Mouse (Mus musculus): Measurements from ENCODE around the gene Ttc7. TPM values are rescaled to one million over a fixed set of nuclear protein-coding genes. Genes with fewer than 3 reads are reported as not detected.
"Not testable (repeated sequence)": the region's sequence is repeated elsewhere in the genome, so short reads cannot be mapped to it uniquely, and the experiment has no call there.

The Ttc7 gene
- polyA plus RNA-seq, 1 experiment from 2014 or later: 5.7 TPM

DNA sequence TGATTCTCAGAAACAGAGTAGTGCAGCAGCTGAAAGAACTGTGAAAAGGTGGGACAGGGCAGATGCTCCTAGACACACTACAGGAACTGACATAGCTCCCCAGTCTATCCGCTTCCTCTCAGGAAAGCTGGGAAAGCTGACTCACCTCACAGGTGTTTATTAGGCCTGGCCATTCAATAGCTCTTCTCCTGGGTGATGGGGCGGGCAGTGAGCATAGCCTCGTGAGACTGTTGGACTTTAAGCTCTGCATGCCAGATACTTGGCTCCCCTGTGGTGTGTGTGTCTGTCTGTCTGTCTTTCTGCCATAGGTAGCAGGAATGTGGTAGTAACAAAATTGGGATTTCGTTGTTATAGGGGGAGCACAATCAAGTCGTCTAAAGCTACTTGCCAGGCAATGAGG is 6.7 kb downstream of the Ttc7 start:
- no peak overlapping the region for H3K4me2 ChIP-seq
- peaks cover 35% of the 10 kb centered on the region for H3K27me3 ChIP-seq
- H3K9me3 ChIP-seq: no peaks in the 10 kb centered on the region
- WGBS: 71% methylated on average over 5 of the region's 5 CpGs
- ATAC-seq (ENCODE audit: low FRiP score): no peak
- no peak overlapping the region for H3K27ac ChIP-seq
- H3K9ac ChIP-seq: no peak overlapping the region
- H3K4me1 ChIP-seq (replicated peaks): peaks cover 10% of the 10 kb centered on the region
- no peak overlapping the region for H3K4me3 ChIP-seq
- H3K36me3 ChIP-seq: 0 out of 2 replicates have a peak, but pooled peaks cover 2% of the 10 kb centered on the region

DNA sequence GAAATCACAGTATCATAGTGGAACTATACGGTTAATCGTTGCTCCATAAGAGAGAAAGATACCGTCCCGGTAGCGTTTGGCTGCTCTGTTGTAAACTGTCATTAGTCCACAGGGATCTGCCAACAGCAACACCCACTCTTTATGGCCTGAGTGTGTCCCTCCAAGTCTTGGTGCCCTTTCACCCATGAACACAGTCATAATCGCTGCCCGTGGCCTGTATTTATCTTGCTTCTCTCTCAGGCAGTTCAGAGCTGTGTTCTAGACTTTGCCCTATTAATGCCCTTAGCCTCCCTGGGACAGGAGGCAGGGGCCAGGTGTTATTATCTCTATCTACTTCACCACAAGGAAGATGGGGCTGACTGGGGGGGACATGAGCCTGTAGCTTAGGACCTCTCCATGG is 8.4 kb downstream of the Ttc7 start:
- no peak overlapping the region for H3K9ac ChIP-seq
- H3K4me2 ChIP-seq: no peak overlapping the region
- H3K4me3 ChIP-seq: no peak overlapping the region
- H3K4me1 ChIP-seq (replicated peaks): peaks cover 6% of the 10 kb centered on the region; the same call in 1 of the 2 replicates
- no peak overlapping the region for H3K27ac ChIP-seq
- H3K27me3 ChIP-seq: peaks cover 18% of the 10 kb centered on the region
- 95% methylated on average over 7 of the region's 7 CpGs for WGBS
- H3K36me3 ChIP-seq: 0 out of 2 replicates have a peak, but pooled peaks cover 2% of the 10 kb centered on the region
- H3K9me3 ChIP-seq: no peaks in the 10 kb centered on the region
- ATAC-seq (ENCODE audit: low FRiP score): no peak

DNA sequence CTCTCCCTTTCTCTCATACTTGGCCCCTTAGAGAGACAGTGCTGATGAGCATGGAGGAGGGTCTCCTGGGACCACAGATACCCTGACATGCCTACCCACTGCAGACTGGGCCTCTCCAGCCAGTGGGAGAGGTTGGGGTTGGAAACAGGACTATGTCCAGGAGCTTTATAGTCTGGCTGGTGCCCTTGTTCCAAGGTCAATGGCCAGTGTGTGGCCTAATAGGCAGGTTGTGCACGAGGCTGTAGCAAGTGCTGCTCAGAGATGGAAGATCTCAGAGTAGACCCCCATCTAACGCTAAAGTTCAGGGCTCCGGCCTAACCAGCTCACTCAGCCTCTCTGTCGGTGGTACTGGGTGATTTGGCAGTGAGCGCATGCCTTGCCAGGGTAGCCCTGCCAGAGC is 9.1 kb downstream of the Ttc7 start:
- H3K4me2 ChIP-seq: no peak overlapping the region
- H3K4me3 ChIP-seq: no peak overlapping the region
- ATAC-seq (ENCODE audit: low FRiP score): no peak
- H3K9me3 ChIP-seq: no peaks in the 10 kb centered on the region
- H3K27me3 ChIP-seq: peaks cover 12% of the 10 kb centered on the region
- WGBS: 89% methylated on average over 5 of the region's 5 CpGs
- H3K36me3 ChIP-seq: 0 out of 2 replicates have a peak, but pooled peaks cover 2% of the 10 kb centered on the region
- peaks cover 6% of the 10 kb centered on the region; the same call in 1 of the 2 replicates for H3K4me1 ChIP-seq (replicated peaks)
- no peak overlapping the region for H3K27ac ChIP-seq
- no peak overlapping the region for H3K9ac ChIP-seq

DNA sequence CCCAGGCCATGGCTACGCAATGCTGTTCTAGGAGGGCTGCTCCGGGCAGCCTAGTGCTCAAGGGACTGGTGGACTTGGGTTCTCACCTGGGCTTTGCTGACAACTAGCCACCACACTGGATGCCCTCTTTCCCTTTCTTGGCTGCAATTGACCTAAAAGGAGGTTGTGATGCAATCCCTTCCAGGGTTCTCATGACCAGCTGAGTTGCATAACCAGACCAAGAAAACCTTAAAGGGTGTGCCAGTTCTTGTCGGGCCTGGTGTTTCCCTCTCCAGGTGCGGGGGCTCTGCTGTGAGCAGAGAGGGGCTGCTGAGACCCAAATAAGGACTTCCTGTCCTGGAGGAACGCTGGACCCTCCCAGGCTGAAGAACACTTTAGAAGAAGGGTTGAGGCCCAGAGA is 10.4 kb downstream of the Ttc7 start:
- WGBS: 95% methylated on average over 5 of the region's 5 CpGs
- H3K27ac ChIP-seq: no peak overlapping the region
- H3K9ac ChIP-seq: no peak overlapping the region
- peaks cover 4% of the 10 kb centered on the region; the same call in 1 of the 2 replicates for H3K27me3 ChIP-seq
- no peaks in the 10 kb centered on the region for H3K9me3 ChIP-seq
- H3K4me3 ChIP-seq: no peak overlapping the region
- no peak overlapping the region for H3K4me2 ChIP-seq
- H3K4me1 ChIP-seq (replicated peaks): peaks cover 4% of the 10 kb centered on the region; the same call in 1 of the 2 replicates
- H3K36me3 ChIP-seq: 0 out of 2 replicates have a peak, but pooled peaks cover 2% of the 10 kb centered on the region
- ATAC-seq (ENCODE audit: low FRiP score): no peak

DNA sequence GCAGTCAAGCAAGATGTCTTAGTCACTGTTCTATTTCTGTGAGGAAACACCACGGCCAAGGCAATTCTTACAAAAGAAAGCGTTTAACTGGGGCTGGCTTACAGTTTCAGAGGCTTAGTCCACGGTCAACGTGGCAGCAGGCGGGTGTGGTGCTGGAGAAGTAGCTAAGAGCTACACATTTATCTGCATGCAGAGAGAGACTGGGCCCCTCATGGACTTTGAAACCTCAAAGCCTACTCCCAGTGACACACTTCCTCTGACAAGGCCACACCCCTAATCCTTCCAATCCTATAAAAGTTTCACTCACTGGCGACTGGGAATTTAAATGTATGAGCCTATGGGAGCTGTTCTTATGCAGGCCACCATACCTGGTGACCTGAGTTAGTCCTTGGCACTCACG is 13.1 kb downstream of the Ttc7 start:
- 88% methylated on average over 7 of the region's 7 CpGs for WGBS
- H3K36me3 ChIP-seq: 0 out of 2 replicates have a peak, but pooled peaks cover 2% of the 10 kb centered on the region
- H3K4me1 ChIP-seq (replicated peaks): no peaks in the 10 kb centered on the region
- H3K4me3 ChIP-seq: no peak overlapping the region
- no peaks in the 10 kb centered on the region for H3K9me3 ChIP-seq
- H3K27ac ChIP-seq: no peak overlapping the region
- H3K27me3 ChIP-seq: no peaks in the 10 kb centered on the region
- no peak overlapping the region for H3K9ac ChIP-seq
- ATAC-seq (ENCODE audit: low FRiP score): no peak
- H3K4me2 ChIP-seq: no peak overlapping the region

DNA sequence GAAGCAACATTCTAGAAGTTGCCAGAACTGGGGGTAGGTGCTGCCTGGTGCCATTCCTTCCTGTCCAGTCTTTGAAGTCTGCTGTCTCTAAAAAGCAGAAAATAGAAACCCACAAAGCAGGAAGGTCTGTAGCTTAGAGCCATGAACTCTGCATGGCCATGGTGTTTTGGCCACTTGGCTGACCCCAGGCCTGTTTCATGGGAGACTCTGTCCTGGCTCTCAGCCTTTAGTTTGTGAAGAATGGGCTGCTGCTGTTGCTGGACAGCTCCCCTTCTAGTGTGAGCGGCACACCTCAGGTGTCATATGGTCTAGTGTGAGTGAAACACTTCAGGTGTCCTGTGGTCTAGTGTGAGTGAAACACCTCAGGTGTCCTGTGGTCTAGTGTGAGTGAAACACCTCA is 14.0 kb downstream of the Ttc7 start:
- not testable (repeated sequence) for H3K4me1 ChIP-seq (replicated peaks); H3K27me3 ChIP-seq; H3K27ac ChIP-seq; H3K4me2 ChIP-seq; H3K9me3 ChIP-seq; H3K9ac ChIP-seq; H3K36me3 ChIP-seq; ATAC-seq (ENCODE audit: low FRiP score); H3K4me3 ChIP-seq
- WGBS: 88% methylated on average over 1 of the region's 1 CpGs

DNA sequence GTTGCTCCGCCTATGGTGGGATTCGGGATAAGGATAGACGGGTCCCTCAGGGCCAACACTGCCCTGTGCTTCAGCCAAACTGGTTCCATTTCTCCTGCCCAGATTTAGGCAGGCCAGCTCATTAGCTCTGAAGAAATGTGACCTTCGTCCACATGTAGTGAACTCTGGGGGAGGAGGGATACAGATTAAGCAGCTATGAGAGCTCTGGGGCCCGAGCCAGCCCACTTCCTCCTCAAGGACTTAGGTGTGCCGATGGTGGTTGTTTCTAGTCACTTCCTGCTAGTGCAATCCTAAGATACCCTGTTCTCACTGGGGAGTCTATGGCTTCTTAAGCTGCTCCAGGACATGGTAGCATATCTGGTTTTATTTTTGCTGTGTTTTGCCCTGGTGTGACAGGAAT is 16.3 kb downstream of the Ttc7 start:
- ATAC-seq (ENCODE audit: low FRiP score): no peak
- Histone ChIP-seq H3K36me3 (no peaks in the 10 kb centered on the region), H3K4me3 (no peak overlapping the region), H3K9ac (no peak overlapping the region), H3K27ac (no peak overlapping the region), H3K9me3 (no peaks in the 10 kb centered on the region), H3K4me2 (no peak overlapping the region), H3K4me1 (replicated peaks) (no peaks in the 10 kb centered on the region), H3K27me3 (no peaks in the 10 kb centered on the region)
- WGBS: 86% methylated on average over 6 of the region's 6 CpGs

DNA sequence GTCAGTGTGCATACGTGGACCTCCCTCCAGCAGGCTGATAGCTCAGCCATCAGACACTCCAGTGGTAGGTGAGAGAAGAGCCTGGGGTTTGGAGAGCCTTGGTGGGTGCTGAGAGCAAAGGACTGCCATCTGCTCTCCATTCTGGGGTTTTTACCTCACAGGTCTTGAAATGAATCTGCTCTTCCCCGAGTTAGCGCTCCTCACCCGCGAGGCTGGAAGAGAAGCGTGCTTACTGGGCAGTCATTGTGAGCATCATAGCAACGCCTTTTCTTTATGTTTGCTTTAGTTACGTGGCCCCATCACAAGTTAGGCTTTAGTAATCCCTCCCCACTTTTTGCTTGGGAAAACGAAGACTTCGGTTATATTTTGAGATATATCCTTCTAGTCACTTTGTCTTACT is 17.7 kb downstream of the Ttc7 start:
- 87% methylated on average over 10 of the region's 10 CpGs for WGBS
- no peak for ATAC-seq (ENCODE audit: low FRiP score)
- no peak overlapping the region for H3K4me3 ChIP-seq

DNA sequence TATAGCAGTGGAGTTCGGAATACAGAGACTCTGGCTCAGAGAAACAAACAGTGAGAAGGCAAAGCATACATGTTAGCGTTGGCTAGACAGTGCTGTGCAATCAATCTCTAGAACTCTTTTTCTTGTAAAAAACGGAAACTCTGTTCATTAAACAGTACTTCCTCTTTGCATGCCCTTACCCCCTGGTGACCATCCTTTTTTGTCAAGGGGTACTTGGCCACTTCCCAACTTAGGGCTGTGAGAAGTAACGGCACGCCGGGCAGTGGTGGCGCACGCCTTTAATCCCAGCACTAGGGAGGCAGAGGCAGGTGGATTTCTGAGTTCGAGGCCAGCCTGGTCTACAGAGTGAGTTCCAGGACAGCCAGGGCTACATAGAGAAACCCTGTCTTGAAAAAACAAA is 18.9 kb downstream of the Ttc7 start:
- WGBS: 84% methylated on average over 9 of the region's 9 CpGs
- H3K9ac ChIP-seq; H3K4me3 ChIP-seq; H3K9me3 ChIP-seq; ATAC-seq (ENCODE audit: low FRiP score); H3K36me3 ChIP-seq; H3K27ac ChIP-seq; H3K27me3 ChIP-seq; H3K4me1 ChIP-seq (replicated peaks); H3K4me2 ChIP-seq: not testable (repeated sequence)

More for the DNA sequence above, 17.7 kb downstream of the Ttc7 start:
- Histone ChIP-seq H3K9me3 (no peaks in the 10 kb centered on the region), H3K4me1 (replicated peaks) (no peaks in the 10 kb centered on the region), H3K36me3 (no peaks in the 10 kb centered on the region), H3K4me2 (no peak overlapping the region), H3K9ac (no peak overlapping the region), H3K27ac (no peak overlapping the region), H3K27me3 (no peaks in the 10 kb centered on the region)

DNA sequence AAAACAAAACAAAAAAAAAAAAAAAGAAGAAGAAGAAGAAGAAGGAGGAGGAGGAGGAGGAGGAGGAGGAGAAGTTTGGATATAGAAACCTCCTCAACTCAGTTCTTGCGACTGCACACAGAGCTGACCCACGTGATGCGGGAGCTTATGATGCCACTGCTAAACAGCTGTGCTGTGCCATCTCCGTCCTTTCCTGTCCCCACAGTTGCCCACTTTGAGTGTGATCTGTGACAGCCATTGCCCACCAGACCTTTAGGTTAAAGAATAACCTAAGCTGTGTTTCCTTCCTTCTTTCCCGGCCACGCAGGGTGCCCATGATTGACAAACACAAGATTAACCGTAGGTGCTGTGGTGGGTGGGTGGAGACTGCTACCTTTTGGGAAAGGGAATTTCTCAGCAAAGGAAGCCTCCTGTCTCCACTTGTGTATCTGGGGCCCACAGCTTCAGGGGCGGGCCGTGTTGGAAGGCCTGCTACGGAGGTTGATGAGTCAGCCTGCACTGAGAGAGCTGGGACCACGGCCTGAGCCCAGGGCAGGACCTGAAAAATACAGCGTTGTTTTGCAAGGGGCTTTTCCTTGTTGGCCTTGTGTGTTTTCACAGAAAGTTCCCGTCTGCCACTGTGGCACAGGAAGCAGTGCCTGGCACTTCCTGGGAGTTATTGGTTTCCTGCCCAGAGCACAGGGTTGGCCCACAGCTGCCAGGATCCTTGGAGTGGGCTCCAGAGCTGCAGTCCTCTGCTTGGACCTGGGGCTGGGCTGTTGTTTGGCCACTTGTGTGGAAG is 19.5 kb downstream of the Ttc7 start:
- H3K36me3 ChIP-seq: no peaks in the 10 kb centered on the region
- no peak for ATAC-seq (ENCODE audit: low FRiP score)
- no peak overlapping the region for H3K4me3 ChIP-seq
- H3K27ac ChIP-seq: no peak overlapping the region
- H3K4me2 ChIP-seq: no peak overlapping the region
- 85% methylated on average over 13 of the region's 13 CpGs for WGBS
- H3K9ac ChIP-seq: no peak overlapping the region
- H3K4me1 ChIP-seq (replicated peaks): no peaks in the 10 kb centered on the region
- no peaks in the 10 kb centered on the region for H3K27me3 ChIP-seq
- H3K9me3 ChIP-seq: no peaks in the 10 kb centered on the region

DNA sequence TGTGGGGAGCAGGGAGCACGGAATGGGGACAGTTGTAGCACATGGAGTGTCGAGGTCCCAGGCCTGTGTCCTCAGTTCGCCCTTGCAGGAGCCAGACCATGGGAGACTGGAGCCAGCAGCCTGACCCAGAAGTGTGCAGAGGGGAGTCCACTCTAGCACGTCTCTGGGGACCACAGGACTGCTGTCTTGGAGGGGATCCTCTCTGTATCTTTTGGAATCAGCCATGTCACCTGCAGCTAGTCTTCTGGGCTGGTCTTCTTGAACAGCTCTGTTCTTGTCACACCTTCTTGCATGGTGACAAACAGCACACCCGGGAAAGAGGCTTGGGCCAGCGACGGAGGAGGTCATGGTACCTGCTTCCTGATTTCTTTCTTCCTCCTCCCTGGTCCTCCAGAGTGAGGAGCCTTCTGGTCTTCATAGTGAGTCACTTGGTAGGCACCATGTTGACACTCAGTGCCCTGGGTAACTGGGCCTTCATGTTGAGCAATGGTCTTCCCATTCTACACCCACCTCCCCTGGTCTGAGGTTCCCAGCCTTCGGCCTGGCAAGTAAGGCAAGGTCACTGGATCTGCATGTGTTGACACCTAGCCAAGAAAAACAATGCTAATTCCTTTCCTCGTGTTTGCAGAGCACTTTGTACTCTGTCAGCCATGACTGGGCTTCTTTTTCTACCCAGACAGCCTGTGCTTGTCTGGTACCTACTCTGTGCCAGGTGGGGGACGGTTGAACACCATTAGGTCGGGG is 21.6 kb downstream of the Ttc7 start:
- Histone ChIP-seq H3K27ac (no peak overlapping the region), H3K9ac (no peak overlapping the region), H3K9me3 (no peaks in the 10 kb centered on the region), H3K4me1 (replicated peaks) (no peaks in the 10 kb centered on the region), H3K4me2 (no peak overlapping the region), H3K4me3 (no peak overlapping the region), H3K27me3 (no peaks in the 10 kb centered on the region), H3K36me3 (peaks cover 3% of the 10 kb centered on the region; the same call in 1 of the 2 replicates)
- ATAC-seq (ENCODE audit: low FRiP score): no peak
- WGBS: 89% methylated on average over 11 of the region's 11 CpGs

DNA sequence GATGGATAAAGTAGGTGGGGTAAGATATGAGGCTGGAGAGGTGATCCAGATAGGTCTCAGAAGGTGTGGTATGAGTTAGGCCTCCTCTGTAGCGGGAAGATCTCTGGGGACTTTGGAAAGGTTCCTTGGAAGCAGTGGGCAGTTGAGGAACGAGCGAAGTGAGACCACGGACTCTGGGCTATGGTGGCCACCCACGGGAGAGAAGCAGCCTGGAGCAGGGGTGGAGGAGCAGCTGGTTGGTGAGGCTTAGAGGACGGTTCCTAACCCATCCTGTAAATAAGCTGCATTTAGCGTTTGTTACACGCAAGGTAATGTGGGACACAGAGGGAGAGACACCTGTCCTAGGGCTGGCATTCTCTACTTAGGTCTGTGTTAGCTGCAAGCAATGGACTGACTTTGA is 22.4 kb downstream of the Ttc7 start:
- no peak overlapping the region for H3K4me3 ChIP-seq
- peaks cover 6% of the 10 kb centered on the region; the same call in 1 of the 2 replicates for H3K36me3 ChIP-seq
- no peaks in the 10 kb centered on the region for H3K27me3 ChIP-seq
- H3K4me1 ChIP-seq (replicated peaks): no peaks in the 10 kb centered on the region
- H3K9me3 ChIP-seq: no peaks in the 10 kb centered on the region
- no peak overlapping the region for H3K4me2 ChIP-seq
- no peak overlapping the region for H3K27ac ChIP-seq
- H3K9ac ChIP-seq: no peak overlapping the region
- ATAC-seq (ENCODE audit: low FRiP score): no peak
- WGBS: 93% methylated on average over 8 of the region's 8 CpGs

All from hindbrain, embryonic 13.5 days (tissue).